Mouse (Mus musculus) embryonic facial prominence, embryonic 14.5 days (tissue): Measurements from ENCODE around the gene Ufsp1. TPM values are rescaled to one million over a fixed set of nuclear protein-coding genes. Genes with fewer than 3 reads are reported as not detected.

Experiments
- ATAC-seq: fragments of 200-750 bp; cut with Nextera tagmentation; 2 replicates; pipeline ENCODE4 v1.8.0; 2017; ENCODE audit warnings: low read depth, moderate number of reproducible peaks, moderate TSS enrichment
- DNase-seq: peaks from one replicate; pipeline ENCODE4 v3.0.0-alpha.2; 2015; ENCODE audit warnings: low spot score
- H3K27ac ChIP-seq: fragments of 300-500 bp; sonication (generic); replicated peaks from 2 replicates; pipeline ENCODE4 v1.5.1; 2014; ENCODE audit warnings: low read depth, mild to moderate bottlenecking, low read length, moderate library complexity
- H3K27me3 ChIP-seq: fragments of 300-500 bp; sonication (generic); replicated peaks from 2 replicates; pipeline ENCODE4 v1.6.1; 2014; ENCODE audit warnings: low read length; ENCODE audit not compliant: control insufficient read depth, insufficient read depth
- H3K36me3 ChIP-seq: fragments of 300-500 bp; sonication (generic); 2 replicates; pipeline ENCODE4 v1.6.1; 2014; ENCODE audit warnings: low read length, mixed read lengths; ENCODE audit not compliant: control insufficient read depth, insufficient read depth
- H3K4me1 ChIP-seq: fragments of 300-500 bp; sonication (generic); 2 replicates; pipeline ENCODE4 v1.6.1; 2014; ENCODE audit warnings: antibody characterized with exemption, low read length; ENCODE audit not compliant: control insufficient read depth, insufficient read depth
- H3K4me2 ChIP-seq: fragments of 300-500 bp; sonication (generic); 2 replicates; pipeline ENCODE4 v1.6.1; 2014; ENCODE audit warnings: low read depth, mild to moderate bottlenecking, low read length, moderate library complexity, mixed read lengths
- H3K4me3 ChIP-seq: fragments of 300-500 bp; sonication (generic); 2 replicates; pipeline ENCODE4 v1.5.1; 2014; ENCODE audit warnings: low read depth, mild to moderate bottlenecking, low read length
- H3K9ac ChIP-seq: fragments of 300-500 bp; sonication (generic); 2 replicates; pipeline ENCODE4 v1.6.1; 2014; ENCODE audit warnings: low read depth, mild to moderate bottlenecking, low read length, moderate library complexity, mixed read lengths
- H3K9me3 ChIP-seq: fragments of 300-500 bp; sonication (generic); 2 replicates; pipeline ENCODE4 v1.6.1; 2016; ENCODE audit warnings: low read length; ENCODE audit not compliant: control insufficient read depth
- WGBS: fragments of 180-500 bp; shearing (Covaris S2); extraction: QIAGEN DNeasy Blood & Tissue Kit; methylation state at CpG from one replicate; pipeline ENCODE4 v1.1.7; 2014; 5-methylcytosine and 5-hydroxymethylcytosine counted together
- microRNA-seq: library from miRNA; unstranded; fragments of <30 nt; microRNA quantifications from one replicate; pipeline ENCODE4, GENCODE M21; 2016; ENCODE audit warnings: borderline number of aligned reads
- polyA plus RNA-seq: library from polyadenylated mRNA; unstranded; fragments of >200 nt; fragmentation: Nextera tagmentation; extraction: Ambion mirVana; gene quantifications from 2 replicates; pipeline ENCODE4 v1.2.1, GENCODE M21; 2014

The Ufsp1 gene
- polyA plus RNA-seq, 1 experiment from 2014 or later, result 12.3 TPM

- H3K27ac ChIP-seq, result no peak overlapping the region
- DNase-seq (no peak), ATAC-seq (no peak)
- H3K4me3 ChIP-seq, result no peak overlapping the region
- no peak overlapping the region for H3K9ac ChIP-seq
- H3K4me2 ChIP-seq, result no peak overlapping the region
- H3K27me3 ChIP-seq, result no peaks in the 10 kb centered on the region
- H3K36me3 ChIP-seq, result no peaks in the 10 kb centered on the region
- peaks cover 15% of the 10 kb centered on the region for H3K4me1 ChIP-seq
- 56% methylated on average over 7 of the region's 7 CpGs for WGBS
- H3K9me3 ChIP-seq, result no peaks in the 10 kb centered on the region
These were observed 48.1 kb downstream of the Ufsp1 start for GRCm38 (mm10) chr5:137342407-137343012.

- Histone ChIP-seq H3K36me3 (no peaks in the 10 kb centered on the region), H3K4me2 (no peak overlapping the region), H3K4me3 (no peak overlapping the region), H3K9ac (no peak overlapping the region), H3K9me3 (no peaks in the 10 kb centered on the region), H3K27me3 (no peaks in the 10 kb centered on the region), H3K27ac (no peak overlapping the region), H3K4me1 (peaks cover 14% of the 10 kb centered on the region)
- ATAC-seq (no peak), DNase-seq (no peak)
- 90% methylated on average over 5 of the region's 5 CpGs for WGBS
These were observed 49.0 kb downstream of the Ufsp1 start for GRCm38 (mm10) chr5:137343412-137343811.

GRCm38 (mm10) chr5:137343869-137344268 is 49.4 kb downstream of the Ufsp1 start:
- H3K27me3 ChIP-seq, result no peaks in the 10 kb centered on the region
- no peak overlapping the region for H3K4me2 ChIP-seq
- no peak for ATAC-seq
- no peak for DNase-seq
- no peaks in the 10 kb centered on the region for H3K36me3 ChIP-seq
- no peak overlapping the region for H3K9ac ChIP-seq
- H3K27ac ChIP-seq, result no peak overlapping the region
- peaks cover 18% of the 10 kb centered on the region for H3K4me1 ChIP-seq
- no peaks in the 10 kb centered on the region for H3K9me3 ChIP-seq
- no peak overlapping the region for H3K4me3 ChIP-seq

Small RNA genes lying within 50 kb of the gene (microRNA-seq; reads per million reads assigned to microRNA genes)
- gene Mir7036, result 1.3 reads per million
- not detected for gene Mir8116

Other genes with a start within 250 kb of the Ufsp1 start
- gene Ap1s1, start 248.5 kb upstream of the Ufsp1 start, polyA plus RNA-seq, result 136 and 151 TPM in 2 replicates
- 0.50 and 0.63 TPM in 2 replicates for gene Serpine1, start 222.4 kb upstream of the Ufsp1 start, polyA plus RNA-seq
- 8.8 and 8.9 TPM in 2 replicates for gene Trim56, start 178.4 kb upstream of the Ufsp1 start, polyA plus RNA-seq
- gene Muc3, start 145.3 kb upstream of the Ufsp1 start, polyA plus RNA-seq, result 0.14 TPM in 1 of 2 replicates, not detected in the other
- gene Muc3a, start 82.2 kb upstream of the Ufsp1 start, polyA plus RNA-seq, result 0.14 and 0.40 TPM in 2 replicates
- 29.6 and 33.0 TPM in 2 replicates for gene Ache, start 7.1 kb upstream of the Ufsp1 start, polyA plus RNA-seq
- gene Srrt, start 13.0 kb downstream of the Ufsp1 start, polyA plus RNA-seq, result 101 and 105 TPM in 2 replicates
- gene Trip6, start 19.8 kb downstream of the Ufsp1 start, polyA plus RNA-seq, result 72.3 and 88.9 TPM in 2 replicates
- 8.6 and 8.8 TPM in 2 replicates for gene Slc12a9, start 39.0 kb downstream of the Ufsp1 start, polyA plus RNA-seq
- 57.7 and 68.1 TPM in 2 replicates for gene Ephb4, start 55.5 kb downstream of the Ufsp1 start, polyA plus RNA-seq
- gene Zan, start 182.4 kb downstream of the Ufsp1 start, polyA plus RNA-seq, result 0.21 and 0.26 TPM in 2 replicates
- gene Pop7, start 207.9 kb downstream of the Ufsp1 start, polyA plus RNA-seq, result 49.8 and 52.0 TPM in 2 replicates
- 8.9 and 9.4 TPM in 2 replicates for gene Gigyf1, start 223.9 kb downstream of the Ufsp1 start, polyA plus RNA-seq
- gene Epo, start 238.6 kb downstream of the Ufsp1 start, polyA plus RNA-seq, result 0.30 TPM in 1 of 2 replicates, not detected in the other
- 430 and 472 TPM in 2 replicates for gene Gnb2, start 238.9 kb downstream of the Ufsp1 start, polyA plus RNA-seq